Mouse (Mus musculus): ENCODE measurements around the gene Lrrfip2.

DNA sequence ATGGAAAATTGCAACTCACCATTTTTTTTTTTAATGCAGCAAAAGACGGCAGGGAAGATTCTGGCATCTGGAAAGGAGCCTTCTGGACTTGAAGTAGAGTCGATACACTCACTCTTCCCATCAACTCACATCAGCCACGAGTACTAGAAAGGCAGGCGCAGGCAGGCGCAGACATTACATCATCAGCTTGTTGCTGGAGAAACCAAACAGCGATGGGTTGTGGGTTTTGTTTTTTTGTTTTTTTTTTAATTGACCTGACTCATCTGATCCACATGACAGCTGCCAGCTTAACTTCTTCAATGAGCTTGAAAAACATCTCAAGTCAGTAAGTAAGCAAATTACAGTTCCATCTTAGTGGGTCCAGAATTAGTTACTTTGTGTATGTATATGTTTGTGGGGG is 31.3 kb upstream of the Lrrfip2 start:
- no peak for TF ChIP-seq CTCF (IDR thresholded peaks at IDR 0.05; ENCODE audit: borderline replicate concordance, insufficient read depth, low read length)
- TF ChIP-seq POLR2A (IDR thresholded peaks at IDR 0.05; ENCODE audit: low read depth, low read length): no peak

All from embryonic fibroblast, embryonic 13.5 days (primary cell).